Mouse (Mus musculus) embryonic fibroblast, embryonic 13.5 days (primary cell): ENCODE results near the gene Loxl1.

Source experiments
- CTCF ChIP-seq: IDR thresholded peaks from 2 replicates; pipeline ENCODE4 v1.5.1; 2011; ENCODE audit warnings: mild to moderate bottlenecking, control low read depth, low read length, moderate library complexity, borderline replicate concordance; ENCODE audit not compliant: insufficient read depth
- POLR2A ChIP-seq: IDR thresholded peaks from 2 replicates; pipeline ENCODE4 v1.6.1; 2011; ENCODE audit warnings: low read depth, mild to moderate bottlenecking, control low read depth, low read length, moderate library complexity

GRCm38 (mm10) chr9:58299356-58299799 lies 13.6 kb downstream of the Loxl1 start:
- TF ChIP-seq CTCF (no peak), POLR2A (no peak)
